Mouse (Mus musculus) heart, embryonic 12.5 days (tissue): ENCODE measurements around the gene Pitpnc1. TPM values are rescaled to one million over a fixed set of nuclear protein-coding genes. Genes with fewer than 3 reads are reported as not detected.
"Not testable (repeated sequence)": the region's sequence is repeated elsewhere in the genome, so short reads cannot be mapped to it uniquely, and the experiment has no call there.

Experiments used
- ATAC-seq: fragments of 200-750 bp; cut with Nextera tagmentation; 2 replicates; pipeline ENCODE4 v1.8.0; 2017; ENCODE audit warnings: moderate TSS enrichment, moderate library complexity; ENCODE audit not compliant: insufficient number of reproducible peaks, low FRiP score
- H3K27ac ChIP-seq: fragments of 300-500 bp; sonication (generic); 2 replicates; pipeline ENCODE4 v1.5.1; 2016; ENCODE audit warnings: mild to moderate bottlenecking, moderate library complexity; ENCODE audit not compliant: poor library complexity, severe bottlenecking
- H3K27me3 ChIP-seq: fragments of 300-500 bp; sonication (generic); replicated peaks from 2 replicates; pipeline ENCODE4 v1.6.1; 2016; ENCODE audit warnings: mild to moderate bottlenecking, moderate library complexity
- H3K36me3 ChIP-seq: fragments of 300-500 bp; sonication (generic); 2 replicates; pipeline ENCODE4 v1.6.1; 2016; ENCODE audit warnings: mild to moderate bottlenecking, moderate library complexity
- H3K4me1 ChIP-seq: fragments of 300-500 bp; sonication (generic); replicated peaks from 2 replicates; pipeline ENCODE4 v1.6.1; 2016; ENCODE audit warnings: mild to moderate bottlenecking
- H3K4me2 ChIP-seq: fragments of 300-500 bp; sonication (generic); 2 replicates; pipeline ENCODE4 v1.6.1; 2016; ENCODE audit warnings: mild to moderate bottlenecking, moderate library complexity
- H3K4me3 ChIP-seq: fragments of 300-500 bp; sonication (generic); 2 replicates; pipeline ENCODE4 v1.5.1; 2016; ENCODE audit warnings: mild to moderate bottlenecking
- H3K9ac ChIP-seq: fragments of 300-500 bp; sonication (generic); 2 replicates; pipeline ENCODE4 v1.6.1; 2016; ENCODE audit warnings: mild to moderate bottlenecking, moderate library complexity
- H3K9me3 ChIP-seq: fragments of 300-500 bp; sonication (generic); replicated peaks from 2 replicates; pipeline ENCODE4 v1.6.1; 2016; ENCODE audit warnings: mild to moderate bottlenecking, moderate library complexity
- WGBS: fragments of 180-500 bp; shearing (Covaris S2); methylation state at CpG from one replicate; pipeline ENCODE4 v1.1.7; 2016; 5-methylcytosine and 5-hydroxymethylcytosine counted together
- polyA plus RNA-seq: library from polyadenylated mRNA; unstranded; fragments of >200 nt; fragmentation: Nextera tagmentation; extraction: Ambion mirVana; gene quantifications from 2 replicates; pipeline ENCODE4 v1.2.1, GENCODE M21; 2016

Gene Pitpnc1
- 7.9 and 8.2 TPM in 2 replicates for polyA plus RNA-seq

- Histone ChIP-seq H3K4me1 (peaks cover 16% of the 10 kb centered on the region), H3K27ac (peak within 1 kb of the TSS; percentile 83), H3K9me3 (no peaks in the 10 kb centered on the region), H3K27me3 (no peaks in the 10 kb centered on the region), H3K4me3 (peak within 1 kb of the TSS; percentile 73), H3K9ac (peak within 1 kb of the TSS; percentile 83), H3K36me3 (no peaks in the 10 kb centered on the region), H3K4me2 (peak within 1 kb of the TSS; percentile 92)
- ATAC-seq, result peak; percentile 86
- WGBS, result under 1% methylated on average over 37 of the region's 37 CpGs
Observed at GRCm38 (mm10) chr11:107470521-107471041, at the start of gene Pitpnc1. Gene Pitpnc1 (minus strand): TSS chr11:107470699.

GRCm38 (mm10) chr11:107518645-107519429 lies 48.3 kb upstream of the Pitpnc1 start:
- Histone ChIP-seq H3K27ac (no peak overlapping the region), H3K9me3 (no peaks in the 10 kb centered on the region), H3K4me2 (no peak overlapping the region), H3K36me3 (no peaks in the 10 kb centered on the region), H3K4me1 (no peaks in the 10 kb centered on the region), H3K9ac (no peak overlapping the region), H3K4me3 (no peak overlapping the region), H3K27me3 (no peaks in the 10 kb centered on the region)
- 66% methylated on average over 5 of the region's 5 CpGs for WGBS
- ATAC-seq, result no peak

GRCm38 (mm10) chr11:107516387-107516786 lies 45.9 kb upstream of the Pitpnc1 start:
- Histone ChIP-seq H3K36me3 (no peaks in the 10 kb centered on the region), H3K4me3 (no peak overlapping the region), H3K9me3 (no peaks in the 10 kb centered on the region), H3K4me1 (peaks cover 12% of the 10 kb centered on the region; the same call in 1 of the 2 replicates), H3K27me3 (no peaks in the 10 kb centered on the region), H3K9ac (no peak overlapping the region), H3K27ac (no peak overlapping the region), H3K4me2 (no peak overlapping the region)
- ATAC-seq, result no peak
- 94% methylated on average over 2 of the region's 2 CpGs for WGBS

- no peaks in the 10 kb centered on the region for H3K36me3 ChIP-seq
- no peak for ATAC-seq
- H3K4me3 ChIP-seq, result no peak overlapping the region
- H3K4me2 ChIP-seq, result no peak overlapping the region
- no peaks in the 10 kb centered on the region for H3K9me3 ChIP-seq
- H3K4me1 ChIP-seq, result peaks cover 23% of the 10 kb centered on the region
- 0 out of 2 replicates have a peak overlapping the region, but pooled peaks have one; percentile 23 for H3K27ac ChIP-seq
- no peaks in the 10 kb centered on the region for H3K27me3 ChIP-seq
- WGBS, result 52% methylated on average over 10 of the region's 10 CpGs
- H3K9ac ChIP-seq, result no peak overlapping the region
Observed at GRCm38 (mm10) chr11:107513047-107513446, 42.5 kb upstream of the Pitpnc1 start.

- H3K9me3 ChIP-seq, H3K9ac ChIP-seq, H3K4me3 ChIP-seq, H3K4me2 ChIP-seq, ATAC-seq, H3K36me3 ChIP-seq, H3K27me3 ChIP-seq, H3K27ac ChIP-seq: not testable (repeated sequence)
- WGBS, result 46% methylated on average over 5 of the region's 5 CpGs
- H3K4me1 ChIP-seq, result peaks cover 23% of the 10 kb centered on the region
Observed at GRCm38 (mm10) chr11:107511954-107512353, 41.5 kb upstream of the Pitpnc1 start.

- WGBS, result 2% methylated on average over 18 of the region's 18 CpGs
Observed at GRCm38 (mm10) chr11:107510362-107511269, 40.1 kb upstream of the Pitpnc1 start.

GRCm38 (mm10) chr11:107509631-107510338 lies 39.3 kb upstream of the Pitpnc1 start:
- H3K36me3 ChIP-seq, result no peaks in the 10 kb centered on the region
- peak overlapping the region; percentile 41 for H3K4me2 ChIP-seq
- no peak for ATAC-seq
- no peaks in the 10 kb centered on the region for H3K9me3 ChIP-seq
- WGBS, result 18% methylated on average over 11 of the region's 11 CpGs
- no peak overlapping the region for H3K4me3 ChIP-seq
- no peak overlapping the region for H3K27ac ChIP-seq
- H3K27me3 ChIP-seq, result no peaks in the 10 kb centered on the region
- H3K4me1 ChIP-seq, result peaks cover 23% of the 10 kb centered on the region
- H3K9ac ChIP-seq, result no peak overlapping the region

More at GRCm38 (mm10) chr11:107510362-107511269, 40.1 kb upstream of the Pitpnc1 start:
- Histone ChIP-seq H3K36me3 (no peaks in the 10 kb centered on the region), H3K27me3 (no peaks in the 10 kb centered on the region), H3K4me2 (peak overlapping the region; percentile 54), H3K4me3 (peak overlapping the region; percentile 8; the same call in 1 of the 2 replicates), H3K9ac (peak overlapping the region; percentile 26), H3K27ac (no peak overlapping the region), H3K9me3 (no peaks in the 10 kb centered on the region), H3K4me1 (peaks cover 23% of the 10 kb centered on the region)
- ATAC-seq, result no peak

GRCm38 (mm10) chr11:107506260-107506659 lies 35.8 kb upstream of the Pitpnc1 start:
- H3K36me3 ChIP-seq, result no peaks in the 10 kb centered on the region
- H3K4me3 ChIP-seq, result no peak overlapping the region
- no peaks in the 10 kb centered on the region for H3K9me3 ChIP-seq
- no peak overlapping the region for H3K27ac ChIP-seq
- H3K4me2 ChIP-seq, result no peak overlapping the region
- peaks cover 10% of the 10 kb centered on the region for H3K4me1 ChIP-seq
- no peak overlapping the region for H3K9ac ChIP-seq
- ATAC-seq, result no peak
- no peaks in the 10 kb centered on the region for H3K27me3 ChIP-seq
- 65% methylated on average over 1 of the region's 1 CpGs for WGBS

- H3K27me3 ChIP-seq, H3K9ac ChIP-seq, H3K27ac ChIP-seq, H3K4me2 ChIP-seq, ATAC-seq, H3K4me1 ChIP-seq, H3K9me3 ChIP-seq, H3K4me3 ChIP-seq: not testable (repeated sequence)
- 97% methylated on average over 3 of the region's 4 CpGs for WGBS
- H3K36me3 ChIP-seq, result peaks cover 12% of the 10 kb centered on the region
Observed at GRCm38 (mm10) chr11:107504364-107504763, 33.9 kb upstream of the Pitpnc1 start.

GRCm38 (mm10) chr11:107502801-107503200 lies 32.3 kb upstream of the Pitpnc1 start:
- H3K36me3 ChIP-seq, result peaks cover 26% of the 10 kb centered on the region
- H3K4me3 ChIP-seq, result no peak overlapping the region
- no peak for ATAC-seq
- H3K27ac ChIP-seq, result no peak overlapping the region
- H3K27me3 ChIP-seq, result no peaks in the 10 kb centered on the region
- no peak overlapping the region for H3K4me2 ChIP-seq
- no peaks in the 10 kb centered on the region for H3K9me3 ChIP-seq
- WGBS, result 86% methylated on average over 8 of the region's 8 CpGs
- no peaks in the 10 kb centered on the region for H3K4me1 ChIP-seq
- no peak overlapping the region for H3K9ac ChIP-seq
